Mouse (Mus musculus) cerebellum, adult 2 months (tissue): ENCODE data around the gene Ifnlr1. TPM values are rescaled to one million over a fixed set of nuclear protein-coding genes. Genes with fewer than 3 reads are reported as not detected.
"Not testable (repeated sequence)": the region's sequence is repeated elsewhere in the genome, so short reads cannot be mapped to it uniquely, and the experiment has no call there.

Source experiments
- DNase-seq, 2 experiments: peaks; one replicate each; pipeline ENCODE4 v3.0.0; 2021
- H3K27ac ChIP-seq: fragments of 200-500 bp; 2 replicates; pipeline ENCODE4 v1.5.1; 2012; ENCODE audit warnings: low read length, control low read depth, inconsistent platforms; ENCODE audit not compliant: insufficient read depth
- H3K27me3 ChIP-seq: fragments of 200-500 bp; 2 replicates; pipeline ENCODE4 v1.6.1; 2012; ENCODE audit warnings: inconsistent platforms, mild to moderate bottlenecking, low read length, moderate library complexity; ENCODE audit not compliant: control insufficient read depth, insufficient read depth
- H3K4me1 ChIP-seq: fragments of 200-500 bp; 2 replicates; pipeline ENCODE4 v1.6.1; 2011; ENCODE audit warnings: low read length; ENCODE audit not compliant: control insufficient read depth, insufficient read depth
- H3K4me3 ChIP-seq: fragments of 200-500 bp; replicated peaks from 2 replicates; pipeline ENCODE3; 2011; ENCODE audit warnings: mild to moderate bottlenecking, low read depth, low read length, control low read depth; ENCODE audit not compliant: insufficient read depth
- CTCF ChIP-seq: fragments of 200-500 bp; IDR thresholded peaks from 2 replicates; pipeline ENCODE4 v1.5.1; 2011; ENCODE audit warnings: low read depth, mild to moderate bottlenecking, control low read depth, low read length, moderate library complexity, borderline replicate concordance; ENCODE audit not compliant: insufficient read depth
- POLR2A ChIP-seq: fragments of 200-500 bp; IDR thresholded peaks from 2 replicates; pipeline ENCODE4 v1.6.1; 2011; ENCODE audit warnings: low read length, control low read depth, borderline replicate concordance; ENCODE audit not compliant: insufficient read depth
- WGBS: fragments of 180-500 bp; shearing (Covaris S2); methylation state at CpG from one replicate; pipeline ENCODE4 v1.1.7; 2018; 5-methylcytosine and 5-hydroxymethylcytosine counted together
- polyA plus RNA-seq: library from polyadenylated mRNA; depleted of rRNA; stranded (reverse); fragments of >200 nt; gene quantifications from 2 replicates; pipeline ENCODE4 v1.2.3, GENCODE M21; 2012

The Ifnlr1 gene
- polyA plus RNA-seq, 1 experiment, result 0.52 TPM

- TF ChIP-seq CTCF (no peak), POLR2A (no peak)
- H3K27ac ChIP-seq, result no peak overlapping the region
- no peak overlapping the region for H3K4me3 ChIP-seq
- H3K4me1 ChIP-seq, result no peaks in the 10 kb centered on the region
- no peak for DNase-seq
- WGBS, result 78% methylated on average over 11 of the region's 11 CpGs
- no peaks in the 10 kb centered on the region for H3K27me3 ChIP-seq
These were observed 23.5 kb downstream of the Ifnlr1 start for GRCm38 (mm10) chr4:135709621-135710020.

GRCm38 (mm10) chr4:135710392-135710791 lies 24.3 kb downstream of the Ifnlr1 start:
- WGBS, result 85% methylated on average over 3 of the region's 3 CpGs

GRCm38 (mm10) chr4:135714776-135715175 lies 28.7 kb downstream of the Ifnlr1 start:
- Histone ChIP-seq H3K4me3 (no peak overlapping the region), H3K27me3 (no peaks in the 10 kb centered on the region), H3K27ac (no peak overlapping the region), H3K4me1 (no peaks in the 10 kb centered on the region)
- 57% methylated on average over 8 of the region's 8 CpGs for WGBS
- peak in 1 of 2 experiments; percentile 61 for DNase-seq
- no peak for TF ChIP-seq POLR2A
- no peak for TF ChIP-seq CTCF

More at GRCm38 (mm10) chr4:135710392-135710791, 24.3 kb downstream of the Ifnlr1 start:
- TF ChIP-seq POLR2A (no peak), CTCF (no peak)
- DNase-seq, result no peak
- Histone ChIP-seq H3K27me3 (no peaks in the 10 kb centered on the region), H3K4me3 (no peak overlapping the region), H3K4me1 (no peaks in the 10 kb centered on the region), H3K27ac (no peak overlapping the region)

- 97% methylated on average over 11 of the region's 11 CpGs for WGBS
- not testable (repeated sequence) for DNase-seq, H3K27ac ChIP-seq, H3K4me1 ChIP-seq, H3K4me3 ChIP-seq, H3K27me3 ChIP-seq
These were observed 30.4 kb downstream of the Ifnlr1 start for GRCm38 (mm10) chr4:135716438-135716837.

GRCm38 (mm10) chr4:135722540-135723290 lies 36.6 kb downstream of the Ifnlr1 start:
- no peak for DNase-seq
- WGBS, result 64% methylated on average over 17 of the region's 17 CpGs
- Histone ChIP-seq H3K4me3 (no peak overlapping the region), H3K27me3 (no peaks in the 10 kb centered on the region), H3K27ac (no peak overlapping the region), H3K4me1 (peaks cover 8% of the 10 kb centered on the region)
- TF ChIP-seq POLR2A, result no peak
- TF ChIP-seq CTCF, result no peak

- 15% methylated on average over 11 of the region's 11 CpGs for WGBS
- Histone ChIP-seq H3K4me3 (no peak overlapping the region), H3K27me3 (no peaks in the 10 kb centered on the region), H3K27ac (no peak overlapping the region), H3K4me1 (peaks cover 18% of the 10 kb centered on the region)
- DNase-seq, result peak in 1 of 2 experiments; percentile 14
- TF ChIP-seq POLR2A, result no peak
- TF ChIP-seq CTCF, result no peak
These were observed 40.3 kb downstream of the Ifnlr1 start for GRCm38 (mm10) chr4:135726416-135726815.

- no peak for TF ChIP-seq POLR2A
- TF ChIP-seq CTCF, result no peak
These were observed 41.7 kb downstream of the Ifnlr1 start, which contains the start of gene Il22ra1 for GRCm38 (mm10) chr4:135727817-135728216. Gene Il22ra1, plus strand, starts transcription at chr4:135728172.

GRCm38 (mm10) chr4:135730204-135730603 lies 44.1 kb downstream of the Ifnlr1 start:
- 12% methylated on average over 9 of the region's 9 CpGs for WGBS
- Histone ChIP-seq H3K27me3 (no peaks in the 10 kb centered on the region), H3K27ac (no peak overlapping the region), H3K4me3 (no peak overlapping the region), H3K4me1 (peaks cover 18% of the 10 kb centered on the region)
- no peak for TF ChIP-seq CTCF
- no peak for TF ChIP-seq POLR2A
- peak; percentile 55 to 70 for DNase-seq

More at GRCm38 (mm10) chr4:135727817-135728216, 41.7 kb downstream of the Ifnlr1 start, which contains the start of gene Il22ra1:
- DNase-seq, result no peak
- Histone ChIP-seq H3K27ac (no peak within 1 kb of the TSS), H3K27me3 (no peaks in the 10 kb centered on the region), H3K4me3 (no peak within 1 kb of the TSS), H3K4me1 (peaks cover 18% of the 10 kb centered on the region)
- WGBS, result 73% methylated on average over 14 of the region's 14 CpGs
